Mouse (Mus musculus) limb, embryonic 11.5 days (tissue): Measurements from ENCODE around the gene Rbfox1. TPM values are rescaled to one million over a fixed set of nuclear protein-coding genes. Genes with fewer than 3 reads are reported as not detected.

Experiments
- ATAC-seq: fragments of 200-750 bp; cut with Nextera tagmentation; 2 replicates; pipeline ENCODE4 v1.8.0; 2017; ENCODE audit warnings: low read depth; ENCODE audit not compliant: insufficient number of reproducible peaks, low FRiP score, low TSS enrichment
- DNase-seq: peaks from one replicate; pipeline ENCODE4 v3.0.0-alpha.2; 2015; ENCODE audit warnings: low spot score
- H3K27ac ChIP-seq: fragments of 300-500 bp; sonication (generic); replicated peaks from 2 replicates; pipeline ENCODE4 v1.5.1; 2014; ENCODE audit warnings: low read depth, mild to moderate bottlenecking, low read length
- H3K27me3 ChIP-seq: fragments of 300-500 bp; sonication (generic); 2 replicates; pipeline ENCODE4 v1.6.1; 2014; ENCODE audit warnings: mild to moderate bottlenecking, low read length, mixed read lengths; ENCODE audit not compliant: control insufficient read depth, insufficient read depth
- H3K36me3 ChIP-seq: fragments of 300-500 bp; sonication (generic); 2 replicates; pipeline ENCODE4 v1.6.1; 2014; ENCODE audit warnings: mild to moderate bottlenecking, low read length, moderate library complexity, mixed read lengths; ENCODE audit not compliant: control insufficient read depth, insufficient read depth
- H3K4me1 ChIP-seq: fragments of 300-500 bp; sonication (generic); 2 replicates; pipeline ENCODE4 v1.6.1; 2014; ENCODE audit warnings: low read length, mixed read lengths; ENCODE audit not compliant: control insufficient read depth, insufficient read depth
- H3K4me2 ChIP-seq: fragments of 300-500 bp; sonication (generic); 2 replicates; pipeline ENCODE4 v1.6.1; 2014; ENCODE audit warnings: low read depth, mild to moderate bottlenecking, moderate library complexity; ENCODE audit not compliant: severe bottlenecking
- H3K4me3 ChIP-seq: fragments of 300-500 bp; sonication (generic); 2 replicates; pipeline ENCODE4 v1.5.1; 2014; ENCODE audit warnings: low read depth, low read length
- H3K9ac ChIP-seq: fragments of 300-500 bp; sonication (generic); 2 replicates; pipeline ENCODE4 v1.6.1; 2014; ENCODE audit warnings: mild to moderate bottlenecking, low read length
- H3K9me3 ChIP-seq: fragments of 300-500 bp; sonication (generic); 2 replicates; pipeline ENCODE4 v1.6.1; 2016; ENCODE audit warnings: low read length; ENCODE audit not compliant: control insufficient read depth
- WGBS: fragments of 180-500 bp; shearing (Covaris S2); extraction: QIAGEN DNeasy Blood & Tissue Kit; methylation state at CpG from one replicate; pipeline ENCODE4 v1.1.7; 2014; 5-methylcytosine and 5-hydroxymethylcytosine counted together
- polyA plus RNA-seq: library from polyadenylated mRNA; unstranded; fragments of >200 nt; fragmentation: Nextera tagmentation; extraction: Ambion mirVana; gene quantifications from 2 replicates; pipeline ENCODE4 v1.2.1, GENCODE M21; 2014

Rbfox1 gene
- polyA plus RNA-seq, 1 experiment from 2014 or later, result 0.81 TPM

DNA sequence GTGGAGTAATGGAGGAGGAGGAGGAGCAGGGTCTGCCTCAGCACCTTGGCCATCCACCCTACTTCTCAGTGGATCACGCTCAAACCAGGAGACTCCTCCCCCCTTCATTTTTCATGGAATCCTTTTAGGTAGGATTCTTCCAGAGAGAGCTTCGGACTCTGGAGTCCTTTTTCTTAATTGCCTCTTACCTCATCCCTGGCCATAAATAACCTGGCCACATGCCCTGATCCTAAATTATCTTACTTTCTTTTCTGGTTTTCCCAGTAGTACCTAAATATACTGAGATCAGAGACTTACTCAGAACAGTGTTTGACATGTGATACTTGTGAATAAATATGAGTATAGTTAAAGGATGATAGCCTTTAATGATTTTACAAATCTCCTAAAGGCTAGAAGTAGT lies 1042.5 kb downstream of the Rbfox1 start:
- Histone ChIP-seq H3K4me2 (no peak overlapping the region), H3K4me3 (no peak overlapping the region), H3K4me1 (no peaks in the 10 kb centered on the region), H3K27me3 (no peaks in the 10 kb centered on the region), H3K9ac (no peak overlapping the region), H3K9me3 (no peaks in the 10 kb centered on the region), H3K27ac (no peak overlapping the region), H3K36me3 (no peaks in the 10 kb centered on the region)
- WGBS, result 67% methylated on average over 2 of the region's 2 CpGs
- DNase-seq (no peak), ATAC-seq (no peak)

DNA sequence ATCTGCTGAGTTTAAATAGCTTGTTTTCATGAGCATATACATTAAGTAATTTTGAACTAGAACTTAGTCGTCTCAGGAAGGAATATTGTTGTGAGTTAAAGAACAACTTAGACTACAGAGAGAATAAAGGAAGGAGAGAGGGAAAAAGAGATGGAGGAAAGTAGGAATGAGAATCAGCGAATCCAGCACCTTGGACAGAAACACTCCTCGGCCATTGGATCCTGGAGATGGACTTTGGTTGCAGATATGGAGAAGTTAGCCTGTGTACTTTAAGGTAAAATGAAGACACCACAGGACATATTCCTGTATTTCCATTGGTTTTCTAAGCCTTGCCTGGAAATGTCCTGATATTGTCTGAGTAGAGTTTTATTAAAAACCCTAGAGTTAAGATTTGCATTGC lies 1045.6 kb downstream of the Rbfox1 start:
- ATAC-seq (no peak), DNase-seq (peak; percentile 30)
- no peak overlapping the region for H3K4me3 ChIP-seq
- H3K27me3 ChIP-seq, result no peaks in the 10 kb centered on the region
- H3K9me3 ChIP-seq, result no peaks in the 10 kb centered on the region
- H3K36me3 ChIP-seq, result no peaks in the 10 kb centered on the region
- H3K27ac ChIP-seq, result no peak overlapping the region
- 52% methylated on average over 3 of the region's 3 CpGs for WGBS
- H3K9ac ChIP-seq, result no peak overlapping the region
- H3K4me2 ChIP-seq, result no peak overlapping the region
- no peaks in the 10 kb centered on the region for H3K4me1 ChIP-seq

DNA sequence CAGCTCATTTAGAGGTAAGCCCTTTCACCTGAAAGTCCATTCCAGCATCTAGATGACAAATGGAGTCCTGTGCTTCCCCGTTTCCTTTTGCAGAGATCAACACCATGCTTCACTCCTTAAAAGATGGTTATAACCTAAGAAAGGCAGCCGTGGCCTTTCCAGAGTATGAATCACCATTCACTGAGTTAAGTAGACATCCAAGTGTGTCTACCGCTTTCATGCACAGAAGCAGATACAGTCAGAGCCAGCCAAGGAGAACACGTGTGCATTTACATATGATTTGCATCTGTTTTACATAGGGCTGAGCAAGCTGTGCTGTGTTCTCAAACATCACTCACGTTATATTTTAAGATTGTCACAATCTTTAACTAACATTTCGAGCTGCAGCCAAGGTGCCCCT lies 1061.0 kb downstream of the Rbfox1 start:
- Histone ChIP-seq H3K27me3 (no peaks in the 10 kb centered on the region), H3K9me3 (no peaks in the 10 kb centered on the region), H3K36me3 (no peaks in the 10 kb centered on the region), H3K4me2 (no peak overlapping the region), H3K4me1 (no peaks in the 10 kb centered on the region), H3K9ac (no peak overlapping the region), H3K27ac (no peak overlapping the region), H3K4me3 (no peak overlapping the region)
- 82% methylated on average over 6 of the region's 6 CpGs for WGBS
- ATAC-seq (no peak), DNase-seq (no peak)

DNA sequence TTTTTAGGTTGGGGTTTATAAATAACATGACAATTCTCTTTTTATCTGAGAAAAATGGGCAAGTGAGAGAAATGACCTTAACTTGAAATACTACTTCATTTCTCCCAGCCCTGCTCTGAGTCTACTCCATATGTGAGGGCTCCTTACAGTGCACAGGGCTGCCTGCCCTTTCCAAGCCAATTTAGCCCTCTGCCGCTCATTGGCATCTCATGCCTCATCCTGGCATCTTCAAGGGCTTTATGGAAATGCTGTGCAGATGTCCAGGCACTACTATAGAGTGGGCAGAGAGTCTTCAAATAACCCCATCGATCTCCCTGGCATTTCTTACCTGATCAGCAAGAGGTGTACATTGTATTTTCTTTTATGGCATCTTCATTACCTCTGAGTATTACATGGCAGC lies 1064.5 kb downstream of the Rbfox1 start:
- Histone ChIP-seq H3K36me3 (no peaks in the 10 kb centered on the region), H3K27me3 (no peaks in the 10 kb centered on the region), H3K9ac (no peak overlapping the region), H3K9me3 (no peaks in the 10 kb centered on the region), H3K4me1 (no peaks in the 10 kb centered on the region), H3K27ac (no peak overlapping the region), H3K4me2 (no peak overlapping the region), H3K4me3 (no peak overlapping the region)
- ATAC-seq, result no peak
- no peak for DNase-seq
- 90% methylated on average over 2 of the region's 2 CpGs for whole genome bisulfite sequencing

DNA sequence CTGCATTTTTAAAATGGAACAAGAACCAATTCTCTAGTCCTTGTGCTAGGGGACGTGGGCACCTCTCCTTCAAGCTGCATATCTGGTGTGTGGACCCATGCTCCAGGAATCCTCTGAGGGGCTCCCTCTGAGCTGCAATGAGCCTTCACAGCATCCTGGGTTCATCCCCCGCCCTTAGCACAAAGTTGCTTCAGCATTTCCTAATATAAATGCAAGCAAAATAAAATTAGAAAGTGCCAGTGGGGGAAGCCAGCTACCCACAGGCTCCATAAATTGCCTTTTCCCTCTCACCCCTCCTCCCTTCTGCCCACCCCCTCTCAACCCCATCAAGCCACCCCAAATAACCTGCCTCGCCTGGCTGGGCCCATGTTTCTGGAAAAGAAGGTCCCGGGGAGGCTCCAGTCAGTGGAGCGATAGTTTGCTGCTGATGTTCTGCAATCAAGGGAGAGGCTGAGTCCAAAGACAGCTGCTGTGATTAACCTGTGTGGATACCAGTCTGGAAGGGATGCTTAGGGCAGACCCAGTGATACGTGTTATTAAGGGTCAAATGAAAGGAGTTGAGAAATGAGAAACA lies 1070.0 kb downstream of the Rbfox1 start:
- Histone ChIP-seq H3K4me3 (no peak overlapping the region), H3K9me3 (no peaks in the 10 kb centered on the region), H3K9ac (no peak overlapping the region), H3K27ac (no peak overlapping the region), H3K27me3 (no peaks in the 10 kb centered on the region), H3K36me3 (no peaks in the 10 kb centered on the region), H3K4me2 (no peak overlapping the region), H3K4me1 (no peaks in the 10 kb centered on the region)
- DNase-seq (no peak), ATAC-seq (no peak)
- WGBS, result 86% methylated on average over 6 of the region's 6 CpGs

DNA sequence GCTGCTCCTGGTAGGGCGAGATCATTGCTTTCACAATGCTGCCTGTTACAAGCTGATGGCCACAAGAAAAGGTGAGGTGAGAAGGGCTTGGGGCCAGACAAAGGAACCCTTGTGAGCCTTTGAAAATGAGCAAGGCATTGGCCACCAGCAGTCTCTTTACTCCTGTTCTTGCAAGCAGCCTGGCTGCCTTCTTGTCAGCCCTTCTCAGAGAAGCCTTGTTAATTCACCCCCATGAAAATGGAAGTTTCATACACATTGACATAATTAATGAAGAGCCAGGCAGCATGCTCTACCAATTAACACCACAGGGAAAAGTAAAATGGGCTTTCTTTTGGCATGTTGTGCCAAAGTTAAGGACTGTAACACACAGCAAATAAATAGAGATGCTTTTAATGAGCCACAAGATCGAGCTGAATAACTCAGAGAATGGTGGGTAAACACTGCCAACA lies 1076.8 kb downstream of the Rbfox1 start:
- DNase-seq, result peak; percentile 24
- no peak overlapping the region for H3K4me2 ChIP-seq
- H3K9ac ChIP-seq, result no peak overlapping the region
- H3K36me3 ChIP-seq, result no peaks in the 10 kb centered on the region
- H3K4me1 ChIP-seq, result no peaks in the 10 kb centered on the region
- 40% methylated on average over 2 of the region's 2 CpGs for WGBS
- no peak overlapping the region for H3K4me3 ChIP-seq
- 0 out of 2 replicates have a peak overlapping the region, but pooled peaks have one; percentile 21 for H3K27ac ChIP-seq
- H3K27me3 ChIP-seq, result no peaks in the 10 kb centered on the region
- no peaks in the 10 kb centered on the region for H3K9me3 ChIP-seq
- ATAC-seq, result no peak

DNA sequence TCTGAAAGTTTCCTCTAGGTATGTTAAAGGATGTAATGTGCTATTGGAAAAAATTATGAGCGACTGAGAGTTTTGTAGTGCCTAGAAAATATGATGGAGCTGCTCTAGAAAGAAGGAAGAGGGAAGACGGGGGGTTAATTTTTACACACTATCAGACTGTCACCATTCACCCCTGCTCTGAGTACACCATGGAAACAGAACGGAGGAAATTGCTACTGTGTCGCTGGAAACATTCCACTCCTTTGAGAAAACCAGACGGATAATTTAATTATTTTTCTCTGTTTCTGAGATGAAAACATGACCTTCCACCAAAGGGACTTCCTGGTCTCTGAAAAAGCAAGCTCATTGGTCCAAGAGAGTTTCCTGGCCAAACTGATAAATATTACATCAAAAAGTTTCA lies 1077.4 kb downstream of the Rbfox1 start:
- 53% methylated on average over 5 of the region's 5 CpGs for WGBS
- no peak for ATAC-seq
- Histone ChIP-seq H3K27ac (no peak overlapping the region), H3K9me3 (no peaks in the 10 kb centered on the region), H3K27me3 (no peaks in the 10 kb centered on the region), H3K4me3 (no peak overlapping the region), H3K4me2 (no peak overlapping the region), H3K36me3 (no peaks in the 10 kb centered on the region), H3K4me1 (no peaks in the 10 kb centered on the region), H3K9ac (no peak overlapping the region)
- no peak for DNase-seq

DNA sequence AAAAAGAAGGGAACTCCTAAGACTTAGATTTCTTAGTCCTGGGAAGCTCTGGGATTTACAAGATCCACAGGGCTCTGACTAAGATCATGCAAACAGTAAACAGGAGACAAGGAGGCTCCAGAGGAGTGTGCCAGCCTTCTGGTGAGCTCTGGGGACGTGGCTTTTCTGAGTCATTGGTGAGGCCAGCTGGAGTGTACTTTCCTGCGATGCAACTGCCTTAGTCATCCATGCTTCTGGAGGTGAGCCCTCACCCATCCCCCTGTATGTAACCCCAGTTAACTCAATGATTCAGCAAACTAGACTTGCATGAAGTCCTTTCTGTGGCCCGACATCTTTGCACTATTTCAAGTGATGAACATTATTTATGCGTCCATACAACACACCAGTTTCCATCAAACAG lies 1078.4 kb downstream of the Rbfox1 start:
- DNase-seq (no peak), ATAC-seq (no peak)
- Histone ChIP-seq H3K4me1 (no peaks in the 10 kb centered on the region), H3K9ac (no peak overlapping the region), H3K36me3 (no peaks in the 10 kb centered on the region), H3K9me3 (no peaks in the 10 kb centered on the region), H3K27me3 (no peaks in the 10 kb centered on the region), H3K27ac (no peak overlapping the region), H3K4me2 (no peak overlapping the region), H3K4me3 (no peak overlapping the region)
- 78% methylated on average over 4 of the region's 4 CpGs for WGBS
